Mouse (Mus musculus): ENCODE data around the gene Hoxa11.
A peak's percentile ranks its signal among the peaks of the same experiment; 100 is the strongest.

Hoxa11 gene

GRCm38 (mm10) chr6:52245757-52246142 lies at the start of gene Hoxa11:
Gene Hoxa11, minus strand, starts transcription at chr6:52245810.
- DNase-seq (ENCODE audit: low read depth, low spot score) = no peak

- peak; percentile 53 for DNase-seq (ENCODE audit: low read depth, low spot score)
Observed at GRCm38 (mm10) chr6:52294616-52295015, 49.0 kb upstream of the Hoxa11 start.

DNA sequence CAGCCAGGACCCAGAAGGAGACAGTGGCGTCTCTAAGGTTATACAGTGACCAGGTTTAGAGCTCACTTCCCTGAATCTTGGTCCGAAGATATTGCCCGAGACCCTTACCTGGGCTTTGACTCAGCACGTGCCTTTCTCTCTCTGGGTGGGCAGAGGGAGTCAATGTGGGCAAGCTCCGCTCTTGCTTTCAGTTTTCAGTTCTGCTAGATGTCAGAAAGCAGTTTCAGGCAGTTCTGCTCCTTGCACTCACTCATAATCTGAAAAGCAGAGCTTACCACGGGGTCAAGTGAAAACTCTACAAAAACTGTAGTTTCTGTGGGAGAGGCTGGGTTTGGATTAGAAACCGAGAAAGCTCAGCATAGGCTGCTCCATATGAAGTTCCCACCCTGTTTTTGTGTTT lies 46.7 kb upstream of the Hoxa11 start:
- DNase-seq (ENCODE audit: low read depth, low spot score) = no peak

DNA sequence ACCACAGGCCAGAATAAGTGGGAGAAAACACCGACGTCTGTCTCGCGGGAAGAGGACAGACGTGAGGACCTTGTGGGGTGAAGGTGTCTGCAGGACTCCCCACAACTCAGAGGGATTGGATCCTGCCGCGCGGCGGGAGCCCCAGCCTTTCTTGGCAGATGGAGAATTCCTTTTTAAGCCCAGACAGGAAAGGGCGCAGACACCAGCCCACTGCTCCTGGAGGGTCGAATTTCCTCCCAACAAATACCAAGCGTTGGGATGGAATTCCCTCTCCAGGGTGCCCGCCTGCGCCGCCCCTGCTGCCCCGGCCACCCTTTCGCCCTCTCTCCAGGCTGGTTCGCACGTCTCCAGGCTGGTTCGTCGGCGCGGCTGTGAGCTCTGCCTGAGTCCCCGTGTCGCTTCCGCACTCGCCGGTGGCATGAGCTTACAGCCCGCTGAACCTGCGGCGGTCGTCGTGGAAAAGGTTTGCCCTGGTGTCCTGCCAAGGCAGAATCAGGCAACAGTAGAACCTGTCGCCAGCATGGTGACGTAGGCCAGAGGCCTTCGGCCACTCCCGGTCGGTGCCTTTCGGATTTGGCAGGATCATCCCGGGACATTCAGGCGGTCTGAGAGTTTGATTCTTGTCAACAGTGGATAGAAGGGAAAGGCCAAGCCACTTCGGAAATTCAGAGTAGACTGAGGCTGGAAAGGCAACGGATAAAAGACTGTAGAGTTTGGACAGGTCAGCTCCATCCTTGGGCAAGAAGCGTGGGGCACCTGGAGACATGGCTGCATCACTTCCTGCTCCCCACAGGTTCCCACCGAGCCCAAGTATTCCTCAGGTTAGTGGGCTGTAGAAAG lies 45.6 kb upstream of the Hoxa11 start:
- no peak for DNase-seq (ENCODE audit: low read depth, low spot score)

- DNase-seq (ENCODE audit: low read depth, low spot score) = no peak
Observed at GRCm38 (mm10) chr6:52290186-52290585, 44.6 kb upstream of the Hoxa11 start.

- DNase-seq (ENCODE audit: low read depth, low spot score) = no peak
Observed at GRCm38 (mm10) chr6:52283896-52284295, 38.3 kb upstream of the Hoxa11 start.

GRCm38 (mm10) chr6:52281084-52281483 lies 35.5 kb upstream of the Hoxa11 start:
- DNase-seq (ENCODE audit: low read depth, low spot score) = no peak

- DNase-seq (ENCODE audit: low read depth, low spot score) = no peak
Observed at GRCm38 (mm10) chr6:52276920-52277319, 31.3 kb upstream of the Hoxa11 start.

DNA sequence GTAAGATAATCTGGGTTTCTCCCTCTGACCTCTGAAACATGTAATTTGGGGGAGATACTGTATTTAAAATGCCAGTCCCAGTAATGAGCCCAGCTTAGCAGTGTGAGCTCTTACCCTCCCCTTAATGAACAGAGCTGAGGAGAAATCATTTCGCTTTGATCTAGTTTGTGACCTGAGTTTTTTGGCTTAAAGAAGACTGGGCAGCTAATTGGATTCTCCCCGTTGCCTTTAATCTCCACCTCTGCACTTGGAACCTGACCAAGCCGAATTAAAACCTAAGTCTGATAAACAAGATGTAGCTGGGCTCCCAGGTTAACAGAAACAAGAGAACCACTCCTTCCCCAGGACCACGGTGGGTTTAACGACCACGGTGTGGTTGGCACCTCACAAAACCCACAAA lies 30.8 kb upstream of the Hoxa11 start:
- no peak for DNase-seq (ENCODE audit: low read depth, low spot score)

- no peak for DNase-seq (ENCODE audit: low read depth, low spot score)
Observed at GRCm38 (mm10) chr6:52275563-52276280, 30.1 kb upstream of the Hoxa11 start.

GRCm38 (mm10) chr6:52274576-52274975 lies 29.0 kb upstream of the Hoxa11 start:
- DNase-seq (ENCODE audit: low read depth, low spot score) = no peak

GRCm38 (mm10) chr6:52273656-52274280 lies 28.2 kb upstream of the Hoxa11 start:
- no peak for DNase-seq (ENCODE audit: low read depth, low spot score)

DNA sequence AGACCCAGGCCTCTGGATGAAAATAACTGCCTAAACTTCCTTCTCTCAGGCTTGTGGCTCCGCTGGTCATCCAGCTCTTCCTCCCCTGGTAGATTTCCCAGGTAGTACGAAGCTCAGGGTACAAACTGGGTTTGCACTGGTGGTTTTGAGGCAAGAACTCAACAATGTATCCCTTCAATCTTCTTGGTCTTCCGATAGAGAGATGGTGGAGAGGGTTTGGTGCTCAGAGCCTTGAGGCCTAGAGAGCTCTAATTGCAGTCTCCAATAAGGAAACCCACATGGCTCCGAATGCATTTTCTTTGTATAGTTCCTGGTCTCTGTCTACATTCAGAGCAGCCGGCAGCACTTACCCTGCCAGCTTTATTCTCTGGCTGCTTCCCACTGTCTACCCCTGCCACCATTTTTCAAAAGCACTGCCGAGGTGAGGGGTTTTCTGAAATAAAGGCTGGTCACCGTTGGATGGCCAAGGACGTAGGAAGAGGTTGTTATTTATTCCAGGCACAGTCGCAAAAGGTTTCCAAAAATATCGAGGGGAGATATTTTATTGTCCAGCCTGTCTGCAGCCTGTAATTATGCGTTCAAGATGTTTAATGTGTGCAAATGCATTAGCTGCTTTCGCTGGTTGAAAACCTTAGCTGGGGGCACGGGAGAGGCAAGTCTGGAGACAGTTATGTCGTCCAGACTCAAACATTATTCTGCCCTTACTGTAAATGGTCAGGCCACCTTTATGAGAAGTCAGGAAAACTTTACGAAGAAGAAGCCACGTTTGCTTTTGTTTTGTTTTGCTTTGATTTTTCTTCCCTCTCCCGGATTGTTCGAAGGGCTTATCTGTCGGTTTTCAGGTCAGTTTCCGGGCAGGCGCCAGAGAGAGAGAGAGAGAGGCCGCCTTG lies 27.4 kb upstream of the Hoxa11 start:
- DNase-seq (ENCODE audit: low read depth, low spot score) = no peak

DNA sequence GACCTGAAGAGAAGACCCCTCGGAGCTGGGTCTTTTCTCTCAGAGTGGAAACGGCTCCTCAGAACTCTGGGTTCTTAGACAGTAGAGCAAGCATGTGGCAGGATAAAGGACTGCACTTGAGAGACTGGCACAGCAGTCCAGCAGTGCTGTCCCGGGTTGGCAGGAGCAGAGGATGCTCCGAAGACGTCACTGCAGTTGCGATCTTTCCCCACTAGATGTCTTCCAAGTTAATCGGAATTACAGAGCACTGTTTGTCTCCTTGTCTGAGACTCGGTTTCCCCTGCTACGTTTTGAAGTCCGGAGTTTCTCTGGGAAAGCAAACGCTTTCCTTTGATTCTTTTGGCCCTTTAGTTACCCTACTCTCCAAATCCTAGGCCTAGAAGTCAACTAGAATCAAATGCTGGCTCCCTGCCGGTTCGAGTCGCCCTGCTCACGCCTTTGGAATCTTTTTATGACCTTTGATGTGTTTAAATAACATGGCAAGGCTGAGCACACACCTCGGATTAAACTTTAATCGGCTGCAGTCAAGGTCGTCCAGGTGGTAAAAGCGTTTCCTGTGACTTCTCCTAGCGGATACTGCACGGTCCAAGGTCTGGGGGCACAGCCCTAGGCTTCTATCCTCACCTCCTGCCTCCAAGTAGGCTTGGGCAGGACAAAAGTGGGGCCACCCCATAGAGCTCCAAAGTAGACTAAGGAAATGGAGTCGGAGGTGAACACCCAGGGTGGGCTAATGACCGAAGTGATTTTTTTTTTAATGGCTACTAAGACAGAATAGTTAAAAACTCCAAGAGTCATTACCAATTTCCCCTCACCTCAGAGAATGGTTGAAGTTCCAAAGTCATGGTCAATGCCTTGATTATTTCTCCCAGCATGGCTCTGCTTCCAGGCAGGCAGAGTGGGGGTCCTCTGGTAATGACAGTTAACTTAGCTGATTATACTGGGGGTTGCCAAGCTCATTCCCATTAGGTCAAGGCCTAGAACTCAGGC lies 25.2 kb upstream of the Hoxa11 start:
- peak; percentile 86 for DNase-seq (ENCODE audit: low read depth, low spot score)

- no peak for DNase-seq (ENCODE audit: low read depth, low spot score)
Observed at GRCm38 (mm10) chr6:52268756-52269155, 23.1 kb upstream of the Hoxa11 start.

DNA sequence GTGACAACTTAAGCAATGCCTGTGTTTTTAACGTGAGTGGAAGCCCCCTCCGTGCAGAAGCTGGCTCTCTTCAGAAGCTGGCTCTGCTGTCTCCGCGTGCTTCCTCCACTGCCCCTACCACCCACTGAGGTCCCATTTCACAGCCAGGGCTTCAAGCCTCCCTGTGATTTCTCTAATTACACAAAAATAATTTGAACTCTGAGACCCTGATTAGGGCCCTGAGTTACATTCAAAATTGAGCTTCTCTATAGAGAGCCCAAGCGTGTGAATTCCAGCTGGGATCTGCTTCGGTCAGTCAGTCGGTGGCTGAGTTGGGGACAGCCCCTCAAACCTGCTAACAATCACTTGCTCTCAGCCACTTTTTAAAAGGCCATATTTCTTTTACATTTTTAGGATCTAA lies 22.7 kb upstream of the Hoxa11 start:
- DNase-seq (ENCODE audit: low read depth, low spot score) = no peak

DNA sequence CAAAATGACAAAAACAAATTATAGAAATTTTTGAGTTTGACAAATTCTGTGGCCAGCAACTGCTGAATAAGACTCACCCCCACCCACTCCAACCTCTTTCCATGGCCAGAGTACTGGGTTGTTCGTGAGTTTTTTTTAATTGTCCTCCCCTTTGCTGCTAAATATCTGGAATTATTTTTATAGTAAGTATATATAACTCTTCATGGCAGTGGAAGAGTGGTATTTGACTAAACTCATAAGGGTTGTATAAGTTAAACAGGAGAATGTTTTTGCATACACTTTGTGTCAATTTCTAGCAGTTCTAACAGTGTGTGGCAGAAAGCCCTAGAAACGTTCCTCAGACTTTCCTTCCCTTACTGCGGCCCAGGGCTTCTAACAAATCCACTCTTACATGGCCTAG lies 22.1 kb upstream of the Hoxa11 start:
- DNase-seq (ENCODE audit: low read depth, low spot score) = no peak

- no peak for DNase-seq (ENCODE audit: low read depth, low spot score)
Observed at GRCm38 (mm10) chr6:52267221-52267620, 21.6 kb upstream of the Hoxa11 start.

DNA sequence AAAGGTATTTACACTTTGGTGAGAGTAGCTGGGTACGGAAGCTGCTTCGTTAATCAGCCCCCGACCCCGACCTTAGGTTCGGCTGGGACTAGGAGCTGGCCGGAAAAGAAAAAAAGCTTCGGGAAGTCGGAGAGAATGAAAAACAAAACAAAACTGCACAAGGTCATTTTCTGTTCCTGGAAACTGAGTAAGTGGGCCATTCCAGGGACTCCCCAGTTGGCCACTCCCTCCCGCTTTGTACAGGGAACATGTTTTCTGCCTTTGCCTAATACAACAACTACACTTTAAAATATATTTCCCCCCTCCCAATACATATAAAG lies 21.0 kb upstream of the Hoxa11 start:
- DNase-seq (ENCODE audit: low read depth, low spot score) = no peak

DNA sequence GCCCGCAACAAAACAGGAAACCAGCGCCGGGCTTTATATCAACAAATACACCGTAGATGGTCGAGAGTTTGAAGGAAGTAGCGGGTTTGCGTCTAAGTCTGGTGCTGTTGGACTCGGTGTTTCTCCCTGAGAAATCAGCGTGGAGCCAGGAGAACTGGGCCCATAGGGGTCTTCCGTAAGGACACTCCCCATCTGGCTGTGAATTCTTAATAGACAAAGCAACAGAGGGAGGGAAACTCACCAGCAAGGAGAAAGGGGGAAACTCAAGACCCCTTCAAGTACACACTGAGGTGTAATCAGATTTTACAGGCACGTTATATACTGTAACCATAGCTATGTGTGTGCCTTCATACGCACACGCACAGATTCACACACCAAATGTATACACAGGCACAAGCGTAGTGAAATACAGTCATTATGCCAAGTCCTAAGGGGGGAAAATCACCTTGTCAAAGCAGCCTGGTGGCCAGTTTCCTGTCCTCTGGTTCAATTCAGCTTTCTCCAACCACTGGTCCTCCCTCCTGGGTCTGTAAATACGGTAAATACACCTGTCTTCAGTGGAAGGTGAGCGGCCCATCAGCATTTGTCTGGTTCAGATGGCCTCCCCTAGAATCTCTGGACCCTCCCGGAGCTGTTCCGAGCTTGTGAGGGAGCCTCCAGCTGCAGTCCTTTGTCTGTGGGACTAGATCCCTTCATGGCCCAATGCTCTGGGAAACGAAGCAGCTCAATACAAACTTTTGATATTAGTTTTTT lies 20.5 kb upstream of the Hoxa11 start:
- no peak for DNase-seq (ENCODE audit: low read depth, low spot score)
